9 mouse cellular contexts compared by ENCODE assay signal in the genomic region with DNA sequence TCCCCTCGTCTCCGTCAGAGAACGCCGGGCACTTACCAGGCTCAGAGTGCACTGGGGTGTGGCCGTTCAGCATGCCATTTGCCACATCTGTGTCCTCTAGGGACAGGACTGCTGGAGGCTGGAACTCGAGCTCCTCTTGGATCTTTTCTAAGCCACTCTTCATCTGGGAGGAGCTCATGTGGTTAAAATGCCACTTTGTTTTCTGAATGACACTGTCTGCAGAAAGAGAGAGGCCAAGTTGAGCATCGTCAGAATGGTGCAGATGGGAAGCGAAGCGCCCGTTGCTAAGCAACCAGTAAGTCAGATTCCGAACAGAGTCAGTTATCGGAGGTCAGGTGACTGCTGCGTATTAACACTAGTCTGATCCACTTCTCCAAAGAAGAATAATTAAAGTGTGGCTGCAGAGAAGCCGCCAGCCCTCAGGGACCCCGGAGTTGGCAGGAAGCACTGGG. TPM values are rescaled to one million over a fixed set of nuclear protein-coding genes. Genes with fewer than 3 reads are reported as not detected.
DNase-seq lines count a peak whose midpoint lies in the region; ATAC-seq lines count a peak whose summit lies in the region.
"Had no signal": no experiment of that assay in that cellular context is flagged by ENCODE, and none has a peak within 500 bp of the region (broad histone marks: within the 10 kb centered on the region; RNA-seq: fewer than 3 reads in every experiment).

No protein-coding gene starts in this region.

- H3K9ac ChIP-seq in forebrain, embryonic 14.5 days (ENCODE audit: low read length) = no peak overlapping the region
- H3K9ac ChIP-seq in hindbrain, embryonic 12.5 days = no peak overlapping the region

- H3K9me3 ChIP-seq in forebrain, embryonic 14.5 days (replicated peaks; ENCODE audit: control insufficient read depth, low read length) = no peaks in the 10 kb centered on the region
- no peaks in the 10 kb centered on the region for H3K9me3 ChIP-seq in hindbrain, embryonic 12.5 days (replicated peaks)

- no peaks in the 10 kb centered on the region for H3K27me3 ChIP-seq in forebrain, embryonic 14.5 days (replicated peaks; ENCODE audit: control insufficient read depth, insufficient read depth, low read length)
- H3K27me3 ChIP-seq in hindbrain, embryonic 12.5 days = no peaks in the 10 kb centered on the region

- peak overlapping the region; percentile 18; the same call in 1 of the 2 replicates for H3K4me2 ChIP-seq in forebrain, embryonic 14.5 days (ENCODE audit: low read length)
- peak overlapping the region; percentile 37 for H3K4me2 ChIP-seq in hindbrain, embryonic 12.5 days (replicated peaks)

- intact Hi-C loops in heart, postnatal 10 days (cut with DNase I) = no loop called here

- 58% methylated on average over 15 of the region's 15 CpGs for WGBS in forebrain, embryonic 14.5 days
- WGBS in hindbrain, embryonic 12.5 days = 35% methylated on average over 15 of the region's 15 CpGs

- H3K36me3 ChIP-seq in forebrain, embryonic 14.5 days (ENCODE audit: control insufficient read depth, insufficient read depth, low read length) = peaks cover 74% of the 10 kb centered on the region
- peaks cover 71% of the 10 kb centered on the region for H3K36me3 ChIP-seq in hindbrain, embryonic 12.5 days

- ATAC-seq in forebrain, embryonic 14.5 days = peak; percentile 92
- peak; percentile 90 for ATAC-seq in hindbrain, embryonic 12.5 days (ENCODE audit: low FRiP score)

- peak; percentile 89 for DNase-seq in forebrain, embryonic 14.5 days (ENCODE audit: low spot score)
- peak; percentile 31 for DNase-seq in mesoderm, embryonic 11.5 days (ENCODE audit: low read depth, low spot score)
- DNase-seq in right cerebral cortex, adult 2 months (ENCODE audit: low spot score in 2 of 2) = peak; percentile 58 to 71
- no peak for DNase-seq in spleen, postnatal 10 days (ENCODE audit: low spot score in 2 of 2)
- DNase-seq in heart, postnatal 10 days = no peak
- DNase-seq in thymus, adult 18-20 months = no peak
- DNase-seq: lung, postnatal 10 days had no signal

- 0 out of 2 replicates have a peak overlapping the region, but pooled peaks have one; percentile 8 for H3K4me3 ChIP-seq in forebrain, embryonic 14.5 days (ENCODE audit: low read depth, low read length)
- H3K4me3 ChIP-seq in hindbrain, embryonic 12.5 days = peak overlapping the region; percentile 4; the same call in 1 of the 2 replicates

- H3K4me1 ChIP-seq in forebrain, embryonic 14.5 days (ENCODE audit: control insufficient read depth, insufficient read depth, low read length) = no peaks in the 10 kb centered on the region
- H3K4me1 ChIP-seq in hindbrain, embryonic 12.5 days = peaks cover 20% of the 10 kb centered on the region

- peak overlapping the region; percentile 80 for H3K27ac ChIP-seq in forebrain, embryonic 14.5 days (ENCODE audit: low read depth, low read length)
- peak overlapping the region; percentile 89 for H3K27ac ChIP-seq in hindbrain, embryonic 12.5 days

RNA-seq across cellular contexts. Expression of a gene that starts 15.1 kb away (rescaled TPM):
- 20.5 and 24.1 TPM in 2 replicates for polyA plus RNA-seq in forebrain, embryonic 14.5 days (2014; fragmentation: Nextera tagmentation; extraction: Ambion mirVana)
- 25.9 and 28.7 TPM in 2 replicates for polyA plus RNA-seq in hindbrain, embryonic 12.5 days (2016; fragmentation: Nextera tagmentation; extraction: Ambion mirVana)
- total RNA-seq in heart, postnatal 10 days (2021) = 1 to 10 TPM; 3.3 to 5.7 TPM

RNA-seq across cellular contexts. Expression of a gene that starts 19.9 kb away (rescaled TPM):
- polyA plus RNA-seq in forebrain, embryonic 14.5 days (2014; fragmentation: Nextera tagmentation; extraction: Ambion mirVana) = 149 and 186 TPM in 2 replicates
- polyA plus RNA-seq in hindbrain, embryonic 12.5 days (2016; fragmentation: Nextera tagmentation; extraction: Ambion mirVana) = 103 and 130 TPM in 2 replicates
- 100 to 1,000 TPM; 133 to 136 TPM for total RNA-seq in heart, postnatal 10 days (2021)

RNA-seq across cellular contexts. Expression of a gene that starts 28.7 kb away (rescaled TPM):
- polyA plus RNA-seq in forebrain, embryonic 14.5 days (2014; fragmentation: Nextera tagmentation; extraction: Ambion mirVana) = 41.5 and 53.0 TPM in 2 replicates
- 77.5 and 85.3 TPM in 2 replicates for polyA plus RNA-seq in hindbrain, embryonic 12.5 days (2016; fragmentation: Nextera tagmentation; extraction: Ambion mirVana)
- total RNA-seq in heart, postnatal 10 days (2021) = 10 to 100 TPM; 46.9 to 47.7 TPM

RNA-seq across cellular contexts. Expression of a gene that starts 47.7 kb away (rescaled TPM):
- polyA plus RNA-seq in forebrain, embryonic 14.5 days (2014; fragmentation: Nextera tagmentation; extraction: Ambion mirVana) = 0.38 and 0.46 TPM in 2 replicates
- polyA plus RNA-seq in hindbrain, embryonic 12.5 days (2016; fragmentation: Nextera tagmentation; extraction: Ambion mirVana) = 0.44 and 0.66 TPM in 2 replicates
- under 1 TPM; 0.86 to 0.89 TPM for total RNA-seq in heart, postnatal 10 days (2021)

RNA-seq across cellular contexts. Expression of a gene that starts 48.3 kb away (rescaled TPM):
- 0.18 TPM in 1 of 2 replicates, not detected in the other for polyA plus RNA-seq in forebrain, embryonic 14.5 days (2014; fragmentation: Nextera tagmentation; extraction: Ambion mirVana)
- polyA plus RNA-seq in hindbrain, embryonic 12.5 days (2016; fragmentation: Nextera tagmentation; extraction: Ambion mirVana) = 0.33 TPM in 1 of 2 replicates, not detected in the other
- not detected for total RNA-seq in heart, postnatal 10 days (2021)
- total RNA-seq: heart, postnatal 25 days had no signal

Comparison
In these comparisons a context has a peak if more than half of its experiments do, and no peak if none do; other contexts are left out.
1. DNase-seq: peak in forebrain, embryonic 14.5 days (single experiment), mesoderm, embryonic 11.5 days (single experiment) and right cerebral cortex, adult 2 months (2 of 2); none in spleen, postnatal 10 days (0 of 2), heart, postnatal 10 days (0 of 2) and thymus, adult 18-20 months (0 of 2).